Mouse (Mus musculus): ENCODE results near the gene Olfr1364. TPM values are rescaled to one million over a fixed set of nuclear protein-coding genes. Genes with fewer than 3 reads are reported as not detected.

The Olfr1364 gene
- total RNA-seq (2021) = not detected

DNA sequence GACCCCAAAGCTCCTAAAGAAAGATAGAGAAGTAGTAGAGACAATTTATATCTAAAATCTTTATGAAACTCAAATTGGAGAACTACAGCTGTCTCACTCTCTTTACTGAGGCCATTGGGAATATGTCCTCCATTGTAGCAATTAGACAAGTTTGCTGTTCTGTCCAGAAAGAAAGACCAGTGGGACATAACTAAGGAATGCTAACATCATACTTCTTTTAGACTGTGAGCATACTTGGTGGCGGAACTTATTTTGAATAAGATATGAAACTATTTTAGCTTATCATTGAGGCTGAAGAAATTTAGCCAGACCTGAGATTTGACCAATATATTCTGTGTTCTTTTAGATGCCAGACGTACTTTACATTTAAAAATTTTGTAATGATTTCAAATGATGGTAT is at the start of gene Olfr1364:
Olfr1364 (minus strand) TSS at position 101 of the 400 bp plus-strand sequence.
- intact Hi-C loops (cut with DNase I) = no loop called here
- no peak for DNase-seq

DNA sequence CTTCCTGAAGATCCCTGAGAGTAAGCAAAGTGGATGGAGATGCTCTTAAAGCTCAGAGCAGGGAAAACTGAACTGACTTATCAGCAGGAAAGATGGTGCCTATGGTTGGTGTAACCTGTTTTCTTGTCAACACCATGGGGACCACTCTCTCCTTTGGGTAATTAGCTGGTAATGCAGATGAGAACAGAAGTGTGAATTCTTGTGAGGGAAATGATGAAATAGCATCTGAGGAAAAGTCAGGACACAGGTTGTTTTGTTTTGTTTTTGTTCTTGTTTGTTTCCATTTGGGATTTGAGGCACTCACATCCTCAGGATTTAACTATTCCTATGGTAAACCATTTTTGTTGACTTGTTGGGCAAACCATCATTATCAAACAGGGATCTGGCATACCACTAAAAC is 32.4 kb upstream of the Olfr1364 start, which contains the start of gene Olfr1362:
Olfr1362 (minus strand) TSS at position 101 of the 400 bp plus-strand sequence.
- intact Hi-C loops (cut with DNase I) = no loop called here
- DNase-seq = no peak

DNA sequence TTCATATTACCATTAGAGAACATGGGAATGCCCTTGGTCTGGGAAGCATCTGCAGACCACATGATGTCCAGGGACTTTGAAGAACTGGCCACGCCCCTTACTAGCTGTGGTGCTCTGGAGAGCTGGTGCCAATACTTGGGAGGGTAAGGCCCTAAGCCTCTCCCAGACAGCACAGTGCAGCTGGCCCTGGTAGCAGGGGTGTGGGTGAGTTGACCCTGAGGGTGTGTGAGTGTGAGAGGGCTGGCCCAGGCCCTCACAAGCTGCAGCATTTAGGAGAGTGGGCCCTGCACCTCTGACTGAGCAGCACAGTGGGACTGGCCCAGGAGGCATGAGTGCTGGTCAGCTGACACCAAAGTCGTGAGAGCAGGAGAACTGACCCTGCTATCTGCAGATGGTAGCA is 10.1 kb upstream of the Olfr1364 start:
- intact Hi-C loops (cut with DNase I) = no loop called here
- DNase-seq = no peak

- DNase-seq = no peak
- intact Hi-C loops (cut with DNase I) = no loop called here
Measured at GRCm38 (mm10) chr13:21559793-21560192, 21.8 kb downstream of the Olfr1364 start, which contains the start of gene Olfr1535. Gene Olfr1535, minus strand, starts transcription at chr13:21559893.

GRCm38 (mm10) chr13:21550416-21551110 is 31.0 kb downstream of the Olfr1364 start:
- intact Hi-C loops (cut with DNase I) = no loop called here
- DNase-seq = no peak

- no peak for DNase-seq
- intact Hi-C loops (cut with DNase I) = no loop called here
Measured at GRCm38 (mm10) chr13:21549487-21549886, 32.1 kb downstream of the Olfr1364 start.

- no peak for DNase-seq
- intact Hi-C loops (cut with DNase I) = no loop called here
Measured at GRCm38 (mm10) chr13:21542708-21543107, 38.9 kb downstream of the Olfr1364 start, which contains the start of gene Olfr1366. Gene Olfr1366, minus strand, starts transcription at chr13:21542808.

- intact Hi-C loops (cut with DNase I) = loop anchor here (2.0 to 5.0 kb wide), 4 partner anchors 24 to 168 kb away; partner anchors contain the start of genes Gm10065, Zkscan3, Zkscan4 and Zscan12
- DNase-seq = peak; percentile 94
Measured at GRCm38 (mm10) chr13:21530781-21531201, 50.8 kb downstream of the Olfr1364 start, which contains the start of gene Zkscan8. Gene Zkscan8, minus strand, starts transcription at chr13:21531120.

DNA sequence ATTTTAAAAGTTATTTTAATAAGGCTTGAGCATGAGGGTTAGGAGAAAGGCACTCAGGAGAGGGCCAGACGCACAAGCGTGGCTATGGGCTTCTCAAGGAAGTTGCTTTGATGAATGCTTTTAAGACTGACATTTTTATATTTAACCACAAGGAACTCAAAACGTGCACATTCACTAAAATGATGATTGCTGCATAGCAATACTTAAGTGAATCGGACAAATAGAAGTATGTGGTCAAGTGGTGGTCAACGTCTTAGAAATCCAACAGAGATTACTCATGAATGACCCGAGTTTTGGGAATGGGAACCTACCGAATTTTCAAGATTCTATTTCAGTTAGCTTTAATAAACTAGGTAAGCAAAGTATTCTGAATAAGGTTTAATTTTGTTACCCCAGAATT is 51.4 kb downstream of the Olfr1364 start:
- intact Hi-C loops (cut with DNase I) = loop anchor here (2.0 to 5.0 kb wide), 4 partner anchors 23 to 167 kb away; partner anchors contain the start of genes Gm10065, Zkscan3, Zkscan4 and Zscan12
- no peak for DNase-seq

Other genes starting within 250 kb of the Olfr1364 start
- not detected for gene Olfr1367, start 234.8 kb downstream of the Olfr1364 start, total RNA-seq (2021)
- gene Zscan12, start 218.9 kb downstream of the Olfr1364 start, total RNA-seq (2021) = 1 to 10 TPM; 6.3 to 7.1 TPM
- gene Zkscan3, start 179.0 kb downstream of the Olfr1364 start, total RNA-seq (2021) = 10 to 100 TPM; 38.9 to 39.0 TPM
- under 1 TPM; 0.36 to 0.89 TPM for gene Pgbd1, start 140.7 kb downstream of the Olfr1364 start, total RNA-seq (2021)
- 10 to 100 TPM; 20.6 to 22.4 TPM for gene Zscan26, start 128.0 kb downstream of the Olfr1364 start, total RNA-seq (2021)
- gene Nkapl, start 113.2 kb downstream of the Olfr1364 start, total RNA-seq (2021) = under 1 TPM; 0.57 to 0.77 TPM
- 1 to 10 TPM; 1.7 to 2.4 TPM for gene Zkscan4, start 102.9 kb downstream of the Olfr1364 start, total RNA-seq (2021)
- not detected for gene Gm10065, start 102.3 kb downstream of the Olfr1364 start, total RNA-seq (2021)
- gene AK157302, start 86.5 kb downstream of the Olfr1364 start, total RNA-seq (2021) = 10 to 100 TPM; 26.0 to 28.5 TPM
- gene Gm11273, start 80.3 kb downstream of the Olfr1364 start, total RNA-seq (2021) = 100 to 1,000 TPM; 216 to 225 TPM
- gene Zkscan8, start 50.6 kb downstream of the Olfr1364 start, total RNA-seq (2021) = 10 to 100 TPM; 13.9 to 18.1 TPM
- not detected for gene Olfr1366, start 39.0 kb downstream of the Olfr1364 start, total RNA-seq (2021)
- not detected for gene Olfr1535, start 21.9 kb downstream of the Olfr1364 start, total RNA-seq (2021)
- gene Olfr1362, start 32.3 kb upstream of the Olfr1364 start, total RNA-seq (2021) = not detected
- not detected for gene Olfr11, start 60.8 kb upstream of the Olfr1364 start, total RNA-seq (2021)
- gene Olfr1361, start 81.6 kb upstream of the Olfr1364 start, total RNA-seq (2021) = not detected
- gene Olfr1360, start 95.6 kb upstream of the Olfr1364 start, total RNA-seq (2021) = not detected
- not detected for gene Olfr1359, start 116.4 kb upstream of the Olfr1364 start, total RNA-seq (2021)
- 100 to 1,000 TPM; 206 to 220 TPM for gene Hist1h2bl, start 134.4 kb upstream of the Olfr1364 start, total RNA-seq (2021)
- 100 to 1,000 TPM; 201 to 229 TPM for gene Hist1h2ai, start 134.7 kb upstream of the Olfr1364 start, total RNA-seq (2021)
- 100 to 1,000 TPM; 284 to 332 TPM for gene Hist1h3h, start 135.9 kb upstream of the Olfr1364 start, total RNA-seq (2021)
- gene Hist1h2bm, start 140.3 kb upstream of the Olfr1364 start, total RNA-seq (2021) = 10 to 100 TPM; 54.7 to 69.5 TPM
- gene Hist1h4j, start 153.3 kb upstream of the Olfr1364 start, total RNA-seq (2021) = 10 to 100 TPM; 39.0 to 39.7 TPM
- 100 to 1,000 TPM; 426 to 466 TPM for gene Hist1h4k, start 168.7 kb upstream of the Olfr1364 start, total RNA-seq (2021)
- 10 to 100 TPM; 79.2 to 89.4 TPM for gene Hist1h2ak, start 172.1 kb upstream of the Olfr1364 start, total RNA-seq (2021)
- gene Hist1h2bn, start 172.4 kb upstream of the Olfr1364 start, total RNA-seq (2021) = 100 to 1,000 TPM in 1 of 2 experiments, 10 to 100 TPM in 1; 98.6 to 149 TPM
- 100 to 1,000 TPM; 112 to 150 TPM for gene Hist1h1b, start 198.9 kb upstream of the Olfr1364 start, total RNA-seq (2021)
- 100 to 1,000 TPM; 213 to 223 TPM for gene Hist1h3i, start 201.6 kb upstream of the Olfr1364 start, total RNA-seq (2021)
- gene Hist1h2an, start 205.5 kb upstream of the Olfr1364 start, total RNA-seq (2021) = 10 to 100 TPM; 37.7 to 43.5 TPM
- 10 to 100 TPM; 80.8 to 84.7 TPM for gene Hist1h2bp, start 205.7 kb upstream of the Olfr1364 start, total RNA-seq (2021)
- gene Hist1h2bq, start 228.4 kb upstream of the Olfr1364 start, total RNA-seq (2021) = 100 to 1,000 TPM; 177 to 197 TPM
- gene Hist1h2ao, start 228.7 kb upstream of the Olfr1364 start, total RNA-seq (2021) = not detected
- 100 to 1,000 TPM; 322 to 356 TPM for gene Hist1h4m, start 230.0 kb upstream of the Olfr1364 start, total RNA-seq (2021)

Measured in heart, postnatal 10 days (tissue).